Mouse (Mus musculus): Measurements from ENCODE around the gene Sec24c. TPM values are rescaled to one million over a fixed set of nuclear protein-coding genes. Genes with fewer than 3 reads are reported as not detected.

Gene Sec24c
- polyA plus RNA-seq, 1 experiment from 2014 or later, result 51.0 TPM

DNA sequence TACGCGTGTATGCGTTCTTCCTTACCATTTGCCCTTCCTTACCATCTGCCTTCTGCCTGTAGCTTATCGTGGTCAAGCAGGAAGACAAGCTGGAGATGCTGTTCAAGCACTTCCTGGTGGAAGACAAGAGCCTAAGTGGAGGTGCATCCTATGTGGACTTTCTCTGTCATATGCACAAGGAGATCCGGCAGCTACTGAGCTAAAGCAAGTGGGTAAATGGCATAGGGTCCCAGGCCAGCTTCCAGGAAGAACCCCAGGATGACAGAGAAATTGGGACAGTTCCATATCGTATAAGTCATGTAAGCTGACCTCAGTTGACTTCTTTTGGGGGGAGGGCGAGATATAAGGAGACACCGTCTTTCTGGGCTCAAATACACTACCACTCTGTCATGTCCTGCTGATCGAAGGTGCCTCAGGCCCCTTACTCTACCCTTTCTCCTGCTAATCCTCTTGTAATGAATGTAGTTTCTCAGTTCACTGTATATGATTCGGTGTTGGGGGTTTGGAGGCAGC lies 19.5 kb downstream of the Sec24c start:
- Histone ChIP-seq H3K4me3 (ENCODE audit: low read depth, low read length) (no peak overlapping the region), H3K9ac (ENCODE audit: low read depth, low read length) (no peak overlapping the region), H3K4me1 (replicated peaks; ENCODE audit: control insufficient read depth, insufficient read depth, low read length) (peaks cover 6% of the 10 kb centered on the region; the same call in 1 of the 2 replicates), H3K27me3 (replicated peaks; ENCODE audit: control insufficient read depth, insufficient read depth, low read length) (no peaks in the 10 kb centered on the region), H3K9me3 (ENCODE audit: control insufficient read depth) (no peaks in the 10 kb centered on the region), H3K36me3 (ENCODE audit: control insufficient read depth, insufficient read depth) (peaks cover 53% of the 10 kb centered on the region), H3K4me2 (replicated peaks; ENCODE audit: low read depth) (no peak overlapping the region), H3K27ac (ENCODE audit: low read depth, low read length) (no peak overlapping the region)
- no peak for TF ChIP-seq CTCF (IDR thresholded peaks at IDR 0.05; ENCODE audit: low read depth)
- no peak for ATAC-seq
- 88% methylated on average over 10 of the region's 10 CpGs for WGBS

- peaks cover 46% of the 10 kb centered on the region for H3K36me3 ChIP-seq (ENCODE audit: control insufficient read depth, insufficient read depth)
- H3K9me3 ChIP-seq (ENCODE audit: control insufficient read depth), result no peaks in the 10 kb centered on the region
- H3K4me2 ChIP-seq (replicated peaks; ENCODE audit: low read depth), result peak overlapping the region; percentile 89
- H3K4me1 ChIP-seq (replicated peaks; ENCODE audit: control insufficient read depth, insufficient read depth, low read length), result peaks cover 6% of the 10 kb centered on the region; the same call in 1 of the 2 replicates
- H3K9ac ChIP-seq (ENCODE audit: low read depth, low read length), result peak overlapping the region; percentile 92; the same call in 1 of the 2 replicates
- H3K27me3 ChIP-seq (replicated peaks; ENCODE audit: control insufficient read depth, insufficient read depth, low read length), result no peaks in the 10 kb centered on the region
- TF ChIP-seq CTCF (IDR thresholded peaks at IDR 0.05; ENCODE audit: low read depth), result no peak
- peak overlapping the region; percentile 96 for H3K27ac ChIP-seq (ENCODE audit: low read depth, low read length)
- no peak; the same call in 1 of the 2 replicates for ATAC-seq
- H3K4me3 ChIP-seq (ENCODE audit: low read depth, low read length), result peak overlapping the region; percentile 91
- 42% methylated on average over 13 of the region's 13 CpGs for WGBS
Measured at GRCm38 (mm10) chr14:20694185-20694883, 20.2 kb downstream of the Sec24c start.

DNA sequence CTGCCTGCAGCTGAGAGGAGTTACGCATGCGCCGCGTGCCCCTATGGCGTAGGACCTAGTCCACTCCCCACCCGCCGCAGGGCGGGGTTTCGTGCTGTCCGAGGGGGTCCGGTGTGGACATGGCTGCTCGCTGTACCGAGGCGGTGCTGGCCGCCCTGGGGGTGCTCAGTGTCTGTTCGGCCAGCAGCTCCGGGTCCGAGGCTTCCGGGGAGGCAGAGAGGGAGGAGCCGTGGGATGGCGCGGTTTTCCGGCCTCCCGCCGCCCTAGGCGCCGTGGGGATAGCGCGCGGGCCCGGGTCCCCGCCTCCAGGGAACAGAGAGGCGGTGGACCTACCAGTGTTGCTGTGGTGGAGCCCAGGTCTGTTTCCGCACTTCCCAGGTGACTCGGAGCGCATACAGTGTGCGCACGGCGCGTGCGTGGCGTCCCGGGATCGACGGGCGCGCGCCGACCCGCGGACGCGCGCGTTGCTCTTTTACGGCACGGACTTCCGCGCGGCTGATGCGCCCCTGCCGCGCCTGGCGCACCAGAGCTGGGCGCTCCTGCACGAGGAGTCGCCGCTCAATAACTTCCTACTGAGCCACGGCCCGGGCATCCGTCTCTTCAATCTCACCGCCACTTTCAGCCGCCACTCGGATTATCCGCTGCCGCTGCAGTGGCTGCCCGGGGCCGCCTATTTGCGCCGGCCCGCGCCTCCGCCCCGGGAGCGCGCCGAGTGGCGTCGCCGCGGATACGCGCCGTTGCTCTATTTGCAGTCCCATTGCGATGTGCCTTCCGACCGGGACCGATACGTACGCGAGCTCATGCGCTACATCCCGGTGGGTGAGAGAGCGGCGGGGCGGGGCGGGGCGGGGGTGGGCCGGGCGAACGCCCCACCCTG lies 21.0 kb downstream of the Sec24c start, which contains the start of gene Fut11:
TSS of gene Fut11 (plus strand) at position 85 of the 877 bp plus-strand sequence.
- H3K4me2 ChIP-seq (replicated peaks; ENCODE audit: low read depth), result peak within 1 kb of the TSS; percentile 89
- H3K9ac ChIP-seq (ENCODE audit: low read depth, low read length), result peak within 1 kb of the TSS; percentile 92
- peak within 1 kb of the TSS; percentile 96 for H3K27ac ChIP-seq (ENCODE audit: low read depth, low read length)
- no peaks in the 10 kb centered on the region for H3K9me3 ChIP-seq (ENCODE audit: control insufficient read depth)
- peaks cover 6% of the 10 kb centered on the region; the same call in 1 of the 2 replicates for H3K4me1 ChIP-seq (replicated peaks; ENCODE audit: control insufficient read depth, insufficient read depth, low read length)
- WGBS, result under 1% methylated on average over 111 of the region's 111 CpGs
- peak; percentile 91 for ATAC-seq
- peak within 1 kb of the TSS; percentile 91 for H3K4me3 ChIP-seq (ENCODE audit: low read depth, low read length)
- no peaks in the 10 kb centered on the region for H3K27me3 ChIP-seq (replicated peaks; ENCODE audit: control insufficient read depth, insufficient read depth, low read length)
- H3K36me3 ChIP-seq (ENCODE audit: control insufficient read depth, insufficient read depth), result peaks cover 38% of the 10 kb centered on the region
- no peak for TF ChIP-seq CTCF (IDR thresholded peaks at IDR 0.05; ENCODE audit: low read depth)

DNA sequence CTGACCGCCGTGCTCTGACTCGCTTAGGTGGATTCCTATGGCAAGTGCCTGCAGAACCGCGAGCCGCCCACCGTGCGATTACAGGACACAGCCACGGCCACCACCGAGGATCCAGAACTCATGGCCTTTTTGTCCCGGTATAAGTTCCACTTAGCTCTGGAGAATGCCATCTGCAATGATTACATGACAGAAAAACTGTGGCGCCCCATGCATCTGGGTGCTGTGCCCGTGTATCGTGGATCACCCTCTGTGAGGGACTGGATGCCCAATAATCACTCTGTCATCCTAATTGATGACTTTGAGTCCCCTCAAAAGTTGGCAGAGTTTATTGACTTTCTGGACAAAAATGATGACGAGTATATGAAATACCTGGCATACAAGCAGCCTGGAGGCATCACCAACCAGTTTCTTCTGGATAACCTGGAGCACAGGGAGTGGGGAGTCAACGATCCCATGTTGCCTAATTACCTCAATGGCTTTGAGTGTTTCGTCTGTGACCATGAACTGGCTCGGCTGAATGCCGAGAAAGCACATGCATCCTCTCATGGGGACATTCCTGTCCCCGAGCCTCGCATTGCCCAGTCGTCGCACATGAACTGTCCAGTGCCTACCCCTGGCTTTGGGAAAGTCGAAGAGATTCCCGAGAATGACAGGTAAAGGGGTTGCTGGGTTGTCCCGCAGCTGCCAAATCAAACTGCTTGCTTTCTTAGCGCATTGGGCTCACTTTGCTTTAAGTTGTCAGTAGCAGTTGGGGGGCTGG lies 21.8 kb downstream of the Sec24c start:
- H3K4me1 ChIP-seq (replicated peaks; ENCODE audit: control insufficient read depth, insufficient read depth, low read length), result peaks cover 6% of the 10 kb centered on the region; the same call in 1 of the 2 replicates
- H3K4me2 ChIP-seq (replicated peaks; ENCODE audit: low read depth), result peak overlapping the region; percentile 89
- peak overlapping the region; percentile 92 for H3K9ac ChIP-seq (ENCODE audit: low read depth, low read length)
- no peak for TF ChIP-seq CTCF (IDR thresholded peaks at IDR 0.05; ENCODE audit: low read depth)
- H3K4me3 ChIP-seq (ENCODE audit: low read depth, low read length), result peak overlapping the region; percentile 91
- H3K27ac ChIP-seq (ENCODE audit: low read depth, low read length), result peak overlapping the region; percentile 96
- H3K27me3 ChIP-seq (replicated peaks; ENCODE audit: control insufficient read depth, insufficient read depth, low read length), result no peaks in the 10 kb centered on the region
- no peaks in the 10 kb centered on the region for H3K9me3 ChIP-seq (ENCODE audit: control insufficient read depth)
- H3K36me3 ChIP-seq (ENCODE audit: control insufficient read depth, insufficient read depth), result peaks cover 31% of the 10 kb centered on the region
- WGBS, result 10% methylated on average over 27 of the region's 27 CpGs
- no peak for ATAC-seq

GRCm38 (mm10) chr14:20696986-20697385 lies 22.9 kb downstream of the Sec24c start:
- no peak overlapping the region for H3K27ac ChIP-seq (ENCODE audit: low read depth, low read length)
- no peak for ATAC-seq
- no peak overlapping the region for H3K4me3 ChIP-seq (ENCODE audit: low read depth, low read length)
- TF ChIP-seq CTCF (IDR thresholded peaks at IDR 0.05; ENCODE audit: low read depth), result peak; percentile 80
- H3K27me3 ChIP-seq (replicated peaks; ENCODE audit: control insufficient read depth, insufficient read depth, low read length), result no peaks in the 10 kb centered on the region
- no peak overlapping the region for H3K9ac ChIP-seq (ENCODE audit: low read depth, low read length)
- WGBS, result 27% methylated on average over 1 of the region's 1 CpGs
- peaks cover 6% of the 10 kb centered on the region; the same call in 1 of the 2 replicates for H3K4me1 ChIP-seq (replicated peaks; ENCODE audit: control insufficient read depth, insufficient read depth, low read length)
- peak overlapping the region; percentile 89; the same call in 1 of the 2 replicates for H3K4me2 ChIP-seq (replicated peaks; ENCODE audit: low read depth)
- H3K9me3 ChIP-seq (ENCODE audit: control insufficient read depth), result no peaks in the 10 kb centered on the region
- H3K36me3 ChIP-seq (ENCODE audit: control insufficient read depth, insufficient read depth), result peaks cover 21% of the 10 kb centered on the region
